Mouse (Mus musculus): ENCODE results near the gene Stk40.

Stk40 gene

GRCm38 (mm10) chr4:126115871-126116521, 12.2 kb downstream of the Stk40 start:
- in situ Hi-C loops (cut with MboI; ENCODE audit: unreplicated experiment in 2 of 2), result no loop called here

- in situ Hi-C loops (cut with MboI; ENCODE audit: unreplicated experiment in 2 of 2), result no loop called here
Observed at GRCm38 (mm10) chr4:126117116-126117515, 13.4 kb downstream of the Stk40 start.

DNA sequence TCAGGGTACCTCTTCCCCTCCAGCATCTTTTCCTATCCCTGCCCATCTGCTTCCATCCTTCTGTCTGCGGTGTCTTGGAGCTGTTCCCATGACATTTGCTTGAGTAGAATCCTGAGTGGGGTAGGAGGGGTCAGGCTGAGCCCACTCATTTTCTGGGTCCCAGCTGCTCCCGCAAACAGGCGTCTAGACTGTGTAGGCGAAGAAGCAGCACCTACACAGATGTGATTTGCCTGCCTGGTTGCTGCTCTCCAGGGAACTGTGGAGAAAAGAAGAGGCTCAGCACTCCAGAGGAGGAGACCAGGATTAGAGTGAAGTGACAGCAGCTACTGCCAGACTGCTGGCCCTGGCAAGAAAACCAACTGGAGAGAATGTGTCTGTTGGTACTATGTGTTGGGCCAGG, 14.9 kb downstream of the Stk40 start:
- in situ Hi-C loops (cut with MboI; ENCODE audit: unreplicated experiment in 2 of 2), result no loop called here

DNA sequence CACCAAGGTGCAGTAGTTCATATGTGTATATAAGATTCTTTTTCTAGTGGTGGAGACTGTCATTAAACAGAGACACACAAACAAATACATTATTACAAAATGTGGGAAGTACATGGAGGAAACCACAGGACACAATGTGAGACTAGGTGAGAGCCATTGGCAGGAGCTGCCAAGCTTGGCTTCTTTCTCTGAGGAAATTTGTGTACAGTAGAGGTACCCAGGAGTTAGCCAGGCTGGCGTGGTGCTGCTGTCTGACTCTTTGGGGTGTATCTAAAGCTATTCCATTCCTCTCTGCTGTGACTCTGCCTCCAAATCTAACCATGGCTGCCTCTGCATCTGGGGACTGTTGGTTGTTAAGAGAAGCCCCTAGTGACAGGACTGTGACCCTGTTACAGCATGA, 15.3 kb downstream of the Stk40 start:
- in situ Hi-C loops (cut with MboI; ENCODE audit: unreplicated experiment in 2 of 2), result no loop called here

- in situ Hi-C loops (cut with MboI; ENCODE audit: unreplicated experiment in 2 of 2), result no loop called here
Observed at GRCm38 (mm10) chr4:126120052-126120451, 16.3 kb downstream of the Stk40 start.

DNA sequence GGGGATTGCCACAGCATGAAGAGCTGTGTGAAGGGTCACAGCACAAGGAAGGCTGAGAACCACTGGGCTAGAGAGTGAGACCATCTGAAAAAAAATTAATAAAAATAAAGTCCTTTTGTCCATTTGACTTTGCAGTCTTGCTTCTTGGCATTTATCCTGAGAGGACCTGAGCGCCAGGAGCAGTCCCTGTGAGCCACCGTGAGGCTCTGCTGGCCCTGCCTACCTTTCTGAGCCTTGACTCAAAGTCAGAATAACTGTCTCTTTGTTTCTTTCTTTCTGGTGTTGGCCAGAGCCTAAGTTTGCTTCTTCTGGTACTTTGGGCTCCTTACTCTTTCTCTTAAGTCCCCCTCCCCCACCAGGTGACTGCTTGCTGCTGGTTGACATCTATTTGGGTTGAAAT, 16.7 kb downstream of the Stk40 start:
- in situ Hi-C loops (cut with MboI; ENCODE audit: unreplicated experiment in 2 of 2), result no loop called here

DNA sequence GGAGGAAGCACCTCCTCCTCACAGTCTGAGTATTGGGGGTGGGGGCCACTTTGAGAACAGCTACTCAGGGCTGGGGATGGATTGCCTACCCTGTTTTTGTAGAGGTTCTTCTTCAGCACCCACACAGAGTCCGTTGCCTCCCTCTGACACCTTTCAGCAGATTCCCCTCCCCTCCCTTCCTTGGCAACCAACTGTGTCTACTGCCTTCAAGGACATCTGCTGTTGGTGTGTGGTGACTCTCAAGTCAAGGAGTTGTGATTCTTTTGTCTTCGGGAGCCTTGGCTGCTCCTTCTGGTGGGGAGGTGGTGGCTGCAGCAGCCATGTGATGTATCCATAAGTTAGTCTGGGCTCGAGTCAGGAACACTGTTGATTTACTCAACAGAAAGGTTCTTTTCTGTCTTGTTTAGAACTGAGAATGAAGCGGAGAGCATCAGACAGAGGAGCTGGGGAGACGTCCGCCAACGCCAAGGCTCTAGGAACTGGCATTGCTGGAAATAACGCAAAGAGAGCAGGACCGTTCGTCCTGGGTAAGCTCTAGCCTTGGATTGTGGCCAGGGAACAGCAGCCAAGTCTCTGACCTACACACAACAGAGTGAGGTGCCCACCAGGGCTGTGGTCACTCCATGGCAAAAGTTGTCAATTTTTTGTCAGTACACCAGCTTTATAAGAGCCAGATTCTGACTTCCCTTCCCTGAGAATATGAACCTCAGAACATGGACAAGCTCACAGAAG, 19.7 kb downstream of the Stk40 start:
- in situ Hi-C loops (cut with MboI; ENCODE audit: unreplicated experiment in 2 of 2), result no loop called here

DNA sequence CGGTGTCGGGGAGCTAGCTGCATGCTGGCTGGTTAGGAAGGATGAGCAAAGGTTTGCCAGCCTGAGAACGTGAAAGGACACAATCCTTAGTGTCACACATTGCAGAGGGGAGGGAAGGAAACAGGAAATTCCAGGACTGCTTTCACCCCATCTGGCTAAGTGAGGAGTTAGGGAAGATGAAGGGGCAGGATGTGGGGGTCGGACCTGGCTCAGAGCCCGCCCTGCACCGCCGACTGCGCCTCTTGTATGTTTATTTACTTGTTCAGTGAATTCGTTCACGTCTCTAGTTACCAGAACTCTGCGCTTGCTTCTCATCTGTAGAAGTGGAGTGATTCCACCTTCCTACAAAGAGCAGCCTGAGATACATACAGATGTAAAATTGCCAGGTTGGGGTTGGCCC, 26.7 kb downstream of the Stk40 start:
- in situ Hi-C loops (cut with MboI; ENCODE audit: unreplicated experiment in 2 of 2), result no loop called here

DNA sequence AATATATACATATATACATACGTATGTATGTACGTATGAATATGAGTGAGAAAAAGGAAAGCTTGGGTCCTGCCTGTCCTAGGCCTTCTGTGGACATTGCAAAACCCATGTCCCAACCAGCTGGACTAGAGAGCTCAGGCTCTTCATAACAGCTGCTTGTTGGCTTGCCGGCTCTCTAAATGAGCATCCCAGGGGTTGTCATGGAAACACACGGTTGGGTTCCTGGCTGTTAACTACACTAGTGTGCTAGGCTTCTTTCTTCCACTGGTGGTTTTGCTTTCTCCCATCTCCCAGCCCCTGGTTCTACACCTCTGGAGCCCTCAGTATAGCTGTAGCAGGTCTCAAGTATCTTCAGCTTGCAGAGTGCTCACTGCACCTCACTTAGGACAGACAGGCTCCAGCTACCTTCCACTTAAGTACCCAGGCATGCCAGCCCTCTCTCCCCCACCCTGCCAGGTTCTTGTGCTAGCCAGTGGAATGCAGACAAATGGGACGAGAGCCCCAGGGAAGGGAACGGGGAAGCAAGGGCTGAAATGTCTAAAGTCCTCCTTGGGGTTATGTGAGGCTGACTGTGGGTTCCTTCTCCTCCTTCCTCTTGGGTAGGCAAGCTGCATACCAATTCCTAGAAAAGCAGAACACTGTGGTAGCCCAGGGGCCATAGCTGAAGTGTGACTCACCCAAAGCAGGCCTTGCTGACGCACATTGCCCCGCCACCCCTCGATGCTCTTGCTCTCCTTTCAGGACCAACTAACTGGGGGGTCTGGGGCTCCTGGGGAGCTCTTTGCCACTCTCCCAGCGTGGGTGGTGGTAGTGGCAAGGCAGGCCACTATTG, 27.7 kb downstream of the Stk40 start:
- in situ Hi-C loops (cut with MboI; ENCODE audit: unreplicated experiment in 2 of 2), result no loop called here

DNA sequence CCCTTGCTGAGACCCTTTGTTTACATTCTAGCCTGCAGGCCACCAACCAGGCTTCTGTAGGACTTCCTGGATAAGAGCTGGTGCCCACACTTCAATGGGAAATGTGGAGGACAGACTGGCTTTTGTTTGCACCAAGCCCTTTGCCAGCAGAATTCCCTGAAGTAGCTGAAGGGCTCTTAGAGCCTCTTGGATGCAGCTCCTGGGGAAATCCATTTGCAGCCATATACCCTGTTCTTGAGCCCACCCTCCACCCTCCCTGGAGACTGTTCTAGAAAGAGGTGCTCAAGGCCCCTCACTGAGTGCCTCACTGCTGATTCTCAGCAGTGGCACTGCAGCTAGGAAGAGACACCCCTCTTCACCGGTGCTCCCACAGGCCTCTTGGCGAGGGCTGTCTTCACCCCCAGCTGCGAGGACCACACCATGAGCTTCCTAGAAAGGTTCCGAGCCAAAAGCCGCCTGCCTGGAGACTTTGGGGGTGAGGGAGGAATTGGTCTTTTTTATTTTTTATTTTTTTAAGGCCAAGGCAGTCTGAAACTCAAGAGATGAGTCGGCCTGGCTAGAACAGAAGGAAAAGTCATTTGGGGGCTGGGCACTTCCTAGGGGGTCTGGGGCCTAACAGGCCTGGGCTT, 29.0 kb downstream of the Stk40 start:
- in situ Hi-C loops (cut with MboI; ENCODE audit: unreplicated experiment in 2 of 2), result no loop called here

DNA sequence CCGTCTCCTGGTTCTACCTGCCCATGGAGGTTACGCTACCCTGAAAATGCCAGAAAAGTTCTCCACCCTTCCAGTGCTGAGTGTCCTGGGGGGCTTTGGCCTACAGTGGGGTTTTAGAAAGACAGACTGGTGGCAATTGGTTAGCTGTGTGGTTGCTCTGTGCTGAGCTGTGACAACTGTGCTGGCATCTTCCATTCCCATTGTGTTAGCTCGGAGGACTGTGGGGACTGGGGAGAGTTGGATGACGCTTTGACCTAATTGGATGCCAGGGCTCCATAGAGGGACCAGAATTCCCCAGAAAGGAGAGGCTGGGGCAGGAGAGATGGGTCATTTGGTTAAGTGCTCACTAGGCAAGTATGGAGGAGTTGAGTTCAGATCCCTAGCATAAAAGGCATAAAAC, 30.5 kb downstream of the Stk40 start:
- in situ Hi-C loops (cut with MboI; ENCODE audit: unreplicated experiment in 2 of 2), result no loop called here

GRCm38 (mm10) chr4:126134639-126135038, 30.9 kb downstream of the Stk40 start:
- in situ Hi-C loops (cut with MboI; ENCODE audit: unreplicated experiment in 2 of 2), result no loop called here

DNA sequence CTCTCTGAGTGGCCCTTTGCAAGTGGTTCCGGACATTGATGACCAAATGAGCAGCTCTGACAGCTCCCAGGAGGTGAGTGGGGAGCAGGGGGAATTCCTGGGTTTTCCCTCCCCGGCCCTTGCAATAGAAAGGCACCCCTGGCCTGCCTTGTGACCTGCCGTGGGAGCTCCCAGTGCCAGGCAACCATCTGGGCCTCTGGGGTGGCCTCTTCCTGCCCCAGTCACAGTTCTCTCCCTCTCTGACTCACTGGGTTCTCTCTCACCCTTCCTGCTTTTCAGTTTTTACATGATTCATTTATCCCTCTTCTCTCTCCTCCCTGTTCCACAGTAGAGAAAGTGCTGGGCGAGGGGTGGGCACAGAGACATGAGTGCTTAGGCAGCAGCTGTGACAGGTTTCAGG, 34.0 kb downstream of the Stk40 start:
- in situ Hi-C loops (cut with MboI; ENCODE audit: unreplicated experiment in 2 of 2), result no loop called here

GRCm38 (mm10) chr4:126141021-126141420, 37.3 kb downstream of the Stk40 start:
- in situ Hi-C loops (cut with MboI; ENCODE audit: unreplicated experiment in 2 of 2), result no loop called here

DNA sequence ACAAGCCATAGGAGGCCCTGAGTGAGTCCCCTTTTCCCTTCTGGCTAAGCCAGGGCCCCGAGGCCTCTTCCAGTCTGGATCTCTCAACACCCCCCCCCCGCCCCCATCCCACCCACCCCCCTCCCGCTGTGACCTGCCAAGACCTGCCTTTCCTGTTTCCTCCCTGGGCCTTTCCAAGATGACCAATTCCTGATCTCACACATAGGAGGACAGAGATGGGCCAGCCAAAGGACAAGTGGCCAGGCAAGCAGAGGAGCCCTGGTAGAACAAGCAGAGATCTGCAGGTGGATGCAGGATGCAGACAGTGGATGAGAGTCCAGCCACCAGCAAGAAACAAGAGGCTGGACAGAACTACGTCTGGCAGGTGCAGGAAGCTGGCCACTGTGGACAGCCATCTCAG, 41.6 kb downstream of the Stk40 start:
- in situ Hi-C loops (cut with MboI; ENCODE audit: unreplicated experiment in 2 of 2), result no loop called here

DNA sequence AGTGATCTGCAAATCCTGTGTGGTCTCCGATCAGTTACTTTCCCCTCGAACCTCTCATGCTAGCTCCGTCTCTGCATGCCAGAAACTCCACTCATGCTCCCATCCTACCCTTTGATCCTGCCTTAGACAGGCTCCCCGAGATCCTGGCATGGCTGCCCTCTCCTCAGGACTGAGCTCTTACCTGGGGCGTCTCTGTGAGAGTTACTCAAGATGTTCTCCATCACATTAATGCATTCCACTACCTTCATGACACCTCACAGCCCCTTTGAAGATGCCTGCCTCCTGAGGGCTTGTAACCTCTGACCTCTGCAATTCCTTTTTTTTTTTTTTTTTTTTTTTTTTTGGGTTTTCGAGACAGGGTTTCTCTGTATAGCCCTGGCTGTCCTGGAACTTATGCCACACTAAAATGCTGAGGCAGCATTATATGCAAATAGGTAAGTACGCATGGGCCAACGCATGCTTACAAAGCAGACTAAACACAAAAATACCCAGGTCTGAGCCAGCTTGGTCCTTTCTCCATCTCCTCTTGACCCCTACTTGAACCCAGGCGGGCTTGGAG, 43.3 kb downstream of the Stk40 start:
- in situ Hi-C loops (cut with MboI; ENCODE audit: unreplicated experiment in 2 of 2), result no loop called here

GRCm38 (mm10) chr4:126147533-126148160, 43.9 kb downstream of the Stk40 start, which contains the start of gene Eva1b:
TSS of gene Eva1b (plus strand) at chr4:126147744.
- in situ Hi-C loops (cut with MboI; ENCODE audit: unreplicated experiment in 2 of 2), result no loop called here

DNA sequence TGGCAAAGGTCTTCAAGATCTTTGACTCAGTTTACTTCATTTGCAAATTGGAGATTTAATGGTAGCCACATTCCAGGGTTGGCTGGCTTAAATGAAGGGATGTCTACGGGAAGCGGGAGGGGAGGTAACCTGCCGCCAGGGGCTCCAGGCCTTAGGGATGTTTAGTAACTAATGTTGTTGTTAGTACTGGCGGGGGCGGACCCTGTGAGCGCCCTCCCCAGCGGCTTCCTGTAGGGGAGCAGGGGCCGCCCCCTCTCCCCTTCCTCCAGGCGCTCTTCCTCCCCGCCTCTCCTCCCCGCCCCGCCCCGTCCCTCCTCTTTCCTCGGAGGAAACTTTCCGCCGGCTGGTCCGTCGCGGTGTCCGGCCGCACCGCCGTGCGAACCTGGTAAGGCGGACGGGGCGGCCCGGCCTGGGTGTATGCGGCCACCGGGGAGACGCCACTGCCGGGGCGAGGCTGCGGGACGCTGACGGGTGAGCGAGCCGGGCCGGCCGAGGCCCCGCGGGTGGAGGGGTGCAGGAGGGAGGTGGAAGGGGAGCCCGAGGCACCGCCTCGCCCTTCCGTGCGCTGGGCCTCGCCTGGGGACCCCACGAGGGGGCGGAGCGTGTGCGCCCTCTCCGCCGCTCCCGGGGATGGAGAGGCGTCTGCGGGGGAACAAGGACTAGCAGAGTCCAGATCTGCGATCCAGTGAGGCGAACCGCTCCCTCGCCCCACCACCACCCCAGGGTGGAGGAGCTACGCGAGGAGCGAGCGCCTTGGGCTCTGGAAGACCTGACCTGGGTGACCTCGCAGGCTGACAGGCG, 44.6 kb downstream of the Stk40 start:
- in situ Hi-C loops (cut with MboI; ENCODE audit: unreplicated experiment in 2 of 2), result no loop called here

- in situ Hi-C loops (cut with MboI; ENCODE audit: unreplicated experiment in 2 of 2), result no loop called here
Observed at GRCm38 (mm10) chr4:126149041-126149676, 45.4 kb downstream of the Stk40 start.

Measured in v-Abl transformed pro-B cells (cell line).